Mouse (Mus musculus) brain, embryonic 18.5 days (tissue): ENCODE data around the gene Itprid1.

Experiments
- DNase-seq: peaks from one replicate; pipeline ENCODE4 v3.0.0-alpha.2; 2012; ENCODE audit warnings: low read depth, low spot score

The Itprid1 gene

DNA sequence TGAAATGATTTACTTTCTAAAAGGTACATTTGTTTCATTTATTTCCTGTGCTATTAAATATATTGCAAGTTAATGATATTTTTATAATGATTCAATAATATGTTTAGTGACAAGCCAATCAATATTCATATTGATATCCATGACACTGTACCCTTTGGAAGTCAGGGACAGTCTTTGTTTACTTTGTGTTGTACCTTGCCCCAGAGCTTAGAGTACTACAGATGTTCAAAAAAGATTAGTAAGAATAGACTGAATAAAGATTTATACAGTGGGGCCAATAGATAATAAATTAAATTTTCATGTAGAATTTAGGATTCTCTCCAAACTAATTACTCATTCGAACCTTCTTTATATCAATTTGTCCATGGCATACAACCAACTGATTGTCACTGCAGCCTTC is 50.9 kb downstream of the Itprid1 start:
- DNase-seq: no peak

DNA sequence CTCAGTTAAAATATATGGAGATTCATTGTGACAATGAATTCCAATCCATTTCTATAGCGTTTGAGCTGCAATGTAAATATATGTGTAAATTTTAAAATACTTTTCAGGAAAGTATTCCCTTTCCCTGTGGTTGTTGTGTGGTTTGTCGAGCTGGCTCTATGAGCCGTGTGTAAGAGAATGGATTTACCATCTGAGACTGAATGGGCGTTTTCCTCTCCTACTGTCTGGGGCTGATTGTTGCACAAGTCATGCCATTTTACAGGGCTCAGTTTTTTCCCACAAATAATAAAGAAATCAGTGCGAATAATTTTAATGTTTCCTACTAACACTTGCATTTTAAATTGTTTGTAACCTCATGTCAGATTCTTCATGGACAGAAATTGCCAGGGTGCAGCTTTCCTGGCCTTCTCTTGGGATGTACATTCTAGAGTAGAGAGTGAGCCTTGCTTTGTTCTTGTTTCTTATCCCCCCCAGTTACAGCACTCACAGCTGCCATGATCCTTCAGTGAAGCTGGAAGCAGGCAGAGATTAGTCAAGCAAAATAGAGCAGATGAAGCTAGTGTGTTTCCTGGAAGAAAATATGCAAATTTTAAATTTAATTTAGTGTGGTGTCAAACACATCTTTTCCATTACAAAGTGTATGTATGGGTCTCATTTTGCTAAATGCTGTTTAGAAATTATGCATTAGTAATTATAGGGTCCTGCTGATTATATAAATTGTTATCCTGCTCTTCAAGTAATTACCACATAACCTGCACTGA is 65.1 kb downstream of the Itprid1 start:
- no peak for DNase-seq

DNA sequence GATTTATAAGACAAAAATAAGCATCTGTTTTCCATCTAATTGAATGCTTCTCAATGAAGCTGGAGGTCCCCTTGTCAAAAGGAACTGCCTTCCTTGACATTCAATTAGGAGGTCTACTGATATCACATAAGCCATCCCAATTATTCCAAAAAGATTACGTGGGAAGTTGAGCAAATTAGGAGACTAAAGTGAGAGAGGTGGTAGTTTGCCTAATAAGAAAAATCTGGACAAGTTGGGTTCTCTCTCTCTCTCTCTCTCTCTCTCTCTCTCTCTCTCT is 65.6 kb downstream of the Itprid1 start:
- DNase-seq: no peak

GRCm38 (mm10) chr6:55919206-55919605 is 82.5 kb downstream of the Itprid1 start:
- no peak for DNase-seq

GRCm38 (mm10) chr6:55920282-55920720 is 83.6 kb downstream of the Itprid1 start:
- peak; percentile 58 for DNase-seq

DNA sequence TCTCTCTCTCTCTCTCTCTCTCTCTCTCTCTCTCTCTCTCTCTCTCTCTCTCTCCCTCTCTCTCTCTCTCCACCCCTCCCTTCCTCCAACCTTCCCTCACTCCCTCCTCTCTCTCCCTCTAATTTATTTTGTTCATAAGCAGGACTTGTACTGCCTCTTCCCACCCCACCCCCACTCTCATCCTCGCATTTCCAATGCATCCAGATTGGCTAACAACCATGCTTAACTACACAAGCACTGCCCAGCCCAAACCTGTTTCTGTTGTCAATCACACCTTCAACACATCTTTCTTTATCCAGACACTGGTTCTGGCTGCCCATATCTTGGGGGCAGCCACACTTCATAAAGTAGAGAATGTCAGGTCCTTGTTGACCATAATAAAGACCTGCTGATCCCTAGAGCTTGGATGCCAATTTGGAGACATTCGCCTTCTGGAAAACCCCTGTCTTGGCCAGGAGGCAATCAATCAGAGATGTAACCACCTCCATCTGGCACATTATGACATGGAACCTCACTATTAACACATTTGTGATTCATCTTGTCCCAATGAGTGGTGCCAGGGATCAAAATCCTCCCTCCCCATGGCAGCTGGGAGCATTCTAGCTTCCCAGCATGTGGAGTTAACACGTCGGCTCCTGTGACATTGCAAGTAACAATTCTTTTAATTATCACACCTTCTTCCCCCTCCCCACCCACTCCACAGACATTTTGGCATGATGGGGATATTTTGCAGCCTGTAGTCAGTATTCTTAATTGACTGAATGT is 84.4 kb downstream of the Itprid1 start:
- peak; percentile 45 for DNase-seq

DNA sequence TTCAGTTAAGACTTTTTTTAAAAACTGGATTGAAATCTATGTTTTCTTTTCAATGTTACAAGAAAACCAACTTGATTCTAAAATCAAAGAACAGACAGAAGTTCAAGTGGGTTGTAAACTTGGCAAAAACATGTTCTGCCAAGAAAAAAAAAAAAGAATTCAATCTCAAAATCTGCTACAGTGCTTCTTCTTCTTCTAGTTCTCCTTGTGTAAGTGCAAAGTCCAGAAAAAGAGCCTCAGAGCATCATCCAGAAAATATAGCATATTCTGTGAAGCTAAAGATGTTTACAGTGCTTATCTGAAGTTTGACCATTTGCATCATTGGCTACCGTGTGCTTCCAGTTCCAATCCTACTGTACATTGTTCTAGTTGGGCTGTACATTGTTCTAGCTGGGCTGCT is 108.0 kb downstream of the Itprid1 start:
- DNase-seq: no peak

GRCm38 (mm10) chr6:55950345-55951110 is 113.8 kb downstream of the Itprid1 start:
- DNase-seq: peak; percentile 42

DNA sequence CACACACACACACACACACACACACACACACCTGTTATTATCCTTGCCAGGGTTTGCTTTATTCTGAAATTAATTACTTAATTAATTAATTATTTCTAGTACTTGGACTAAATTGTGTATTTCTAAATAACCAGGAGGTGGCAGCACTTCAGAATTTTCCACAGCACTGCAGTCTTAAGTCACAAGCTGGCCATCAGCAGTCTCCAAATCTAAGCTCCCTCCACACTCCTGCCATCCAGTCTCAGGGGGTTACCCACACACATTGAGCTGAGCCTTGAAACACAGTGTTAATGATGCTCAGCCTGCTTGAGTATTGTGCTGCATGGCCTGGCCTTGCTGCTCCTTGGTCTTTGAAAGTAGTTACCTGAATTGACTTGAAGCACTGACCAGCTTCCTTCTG is 136.3 kb downstream of the Itprid1 start:
- DNase-seq: peak; percentile 20

GRCm38 (mm10) chr6:55979766-55980165 is 143.1 kb downstream of the Itprid1 start:
- DNase-seq: no peak

GRCm38 (mm10) chr6:56008711-56009110 is 172.0 kb downstream of the Itprid1 start:
- DNase-seq: no peak

DNA sequence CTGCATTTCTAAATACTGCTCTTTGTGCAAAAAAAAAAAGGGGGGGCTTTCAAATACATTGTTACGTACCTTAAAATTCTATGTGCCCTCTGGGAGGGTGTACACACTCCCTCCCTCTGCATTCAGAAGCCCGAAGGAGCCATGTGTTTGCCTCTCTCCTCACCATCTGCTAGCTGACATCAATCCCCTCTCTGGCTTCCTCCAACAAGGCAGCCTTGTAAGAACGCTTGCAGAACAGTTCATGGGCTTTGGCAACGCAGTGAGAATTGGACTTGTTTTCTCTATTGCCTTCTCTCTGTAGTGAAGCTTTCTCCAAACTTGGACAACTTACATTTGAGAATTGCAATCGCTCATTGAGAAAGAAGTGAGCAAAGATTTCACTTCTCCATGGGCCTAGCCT is 175.7 kb downstream of the Itprid1 start:
- peak; percentile 36 for DNase-seq

GRCm38 (mm10) chr6:56017291-56017994 is 180.7 kb downstream of the Itprid1 start, which contains the start of gene Ppp1r17:
Gene Ppp1r17, plus strand, starts transcription at chr6:56017497.
- no peak for DNase-seq

DNA sequence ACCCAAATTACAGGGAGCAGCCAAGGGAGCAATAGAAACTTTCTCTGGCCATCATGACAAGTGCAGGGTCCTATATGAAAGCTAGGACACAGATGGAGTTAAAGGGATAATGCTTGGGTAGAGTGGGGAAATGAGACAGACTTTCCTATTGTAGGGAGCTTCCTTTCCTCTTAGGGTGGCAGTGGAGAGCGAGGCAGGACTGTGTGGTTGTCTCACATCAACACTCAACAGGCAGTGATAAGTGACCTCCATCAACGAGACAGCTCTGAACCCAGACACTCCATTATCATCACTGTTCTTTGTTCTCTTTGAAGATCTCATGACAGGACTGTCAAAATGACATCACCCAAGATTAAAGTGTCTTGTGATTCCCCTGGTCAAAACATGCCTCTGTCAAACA is 182.9 kb downstream of the Itprid1 start:
- DNase-seq: no peak

DNA sequence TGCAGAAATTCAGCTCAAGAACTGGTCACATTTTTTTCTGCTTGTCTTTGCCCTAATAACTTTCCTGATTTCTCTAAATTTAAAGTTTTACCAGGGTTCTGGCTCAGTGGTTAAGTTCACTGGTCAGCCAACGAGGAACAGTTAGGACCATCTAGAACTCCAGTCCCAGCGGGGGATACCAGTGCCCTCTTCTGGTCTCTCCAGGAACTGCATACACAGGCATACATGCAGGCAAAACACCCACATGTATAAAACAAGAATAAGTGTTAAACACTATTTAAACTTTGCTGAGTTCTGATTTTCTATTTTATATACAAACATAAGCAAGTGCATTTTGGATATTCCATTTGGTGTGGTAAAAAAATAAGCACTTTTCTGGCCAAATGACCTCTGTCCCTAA is 188.8 kb downstream of the Itprid1 start:
- DNase-seq: no peak

DNA sequence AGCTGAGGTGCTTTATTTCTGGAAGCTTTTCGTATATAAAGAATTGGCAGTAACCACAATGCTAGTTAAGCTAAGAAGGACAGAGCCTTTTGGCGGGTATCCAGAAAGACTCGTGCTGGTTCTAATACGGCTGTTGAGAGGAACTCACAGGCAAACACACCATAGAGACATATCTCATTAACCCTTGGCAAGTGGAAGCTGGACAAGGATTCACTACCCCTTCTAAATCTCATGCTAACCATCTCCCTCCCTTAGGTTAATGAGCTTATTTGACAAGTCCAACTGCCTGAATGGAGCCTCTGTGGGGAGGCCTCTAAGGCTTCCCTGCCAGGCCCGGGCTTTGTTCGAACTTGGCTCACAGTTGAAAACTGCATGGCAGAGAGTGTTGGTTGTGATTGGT is 190.6 kb downstream of the Itprid1 start:
- peak; percentile 22 for DNase-seq

- no peak for DNase-seq
These were observed 191.3 kb downstream of the Itprid1 start for GRCm38 (mm10) chr6:56027966-56028365.
